ENCODE assay signal across 8 mouse cellular contexts in genomic region chr3:69127346-69127678, GRCm38 (mm10). TPM values are rescaled to one million over a fixed set of nuclear protein-coding genes. Genes with fewer than 3 reads are reported as not detected.
DNase-seq lines count a peak whose midpoint lies in the region; ATAC-seq and TF ChIP-seq lines count a peak whose summit lies in the region.

No protein-coding gene starts in this region.

- H3K9ac ChIP-seq in lung, postnatal 0 days (replicated peaks; ENCODE audit: low read depth) = peak overlapping the region; percentile 95; the same call in 1 of the 2 replicates
- peak overlapping the region; percentile 96 for H3K9ac ChIP-seq in limb, embryonic 12.5 days (replicated peaks)

- no peaks in the 10 kb centered on the region for H3K27me3 ChIP-seq in lung, postnatal 0 days (replicated peaks; ENCODE audit: insufficient read depth, low read length)
- H3K27me3 ChIP-seq in limb, embryonic 12.5 days = no peaks in the 10 kb centered on the region

- peak overlapping the region; percentile 94 for H3K4me3 ChIP-seq in lung, postnatal 0 days (ENCODE audit: low read depth, low read length)
- H3K4me3 ChIP-seq in limb, embryonic 12.5 days (replicated peaks) = peak overlapping the region; percentile 96
- peak overlapping the region; percentile 100 for H3K4me3 ChIP-seq in olfactory bulb, adult 2 months (ENCODE audit: insufficient read depth, low read depth, low read length)

- TF ChIP-seq POLR2A in olfactory bulb, adult 2 months (IDR thresholded peaks at IDR 0.05; ENCODE audit: insufficient read depth, low read depth, low read length) = no peak

- peak overlapping the region; percentile 99 for H3K27ac ChIP-seq in lung, postnatal 0 days (ENCODE audit: low read length)
- peak overlapping the region; percentile 97 for H3K27ac ChIP-seq in limb, embryonic 12.5 days
- H3K27ac ChIP-seq in olfactory bulb, adult 2 months (ENCODE audit: insufficient read depth, low read depth, low read length) = no peak overlapping the region

- 1% methylated on average over 8 of the region's 10 CpGs for WGBS in lung, postnatal 0 days
- under 1% methylated on average over 10 of the region's 10 CpGs for WGBS in limb, embryonic 12.5 days
- WGBS in olfactory bulb, adult 2 months = 1% methylated on average over 10 of the region's 10 CpGs

- DNase-seq in lung, postnatal 0 days (ENCODE audit: low spot score) = no peak
- no peak for DNase-seq in lung, adult 18-20 months
- DNase-seq in B cell, adult 2 months = no peak
- DNase-seq in left cerebral cortex, postnatal 4 days = no peak
- no peak for DNase-seq in right cerebral cortex, adult 2 months (ENCODE audit: low spot score in 2 of 2)

- peak overlapping the region; percentile 73 for H3K4me2 ChIP-seq in lung, postnatal 0 days (replicated peaks; ENCODE audit: low read depth, low read length)
- H3K4me2 ChIP-seq in limb, embryonic 12.5 days = peak overlapping the region; percentile 76

- H3K36me3 ChIP-seq in lung, postnatal 0 days (ENCODE audit: insufficient read depth, low read length) = no peaks in the 10 kb centered on the region
- H3K36me3 ChIP-seq in limb, embryonic 12.5 days = no peaks in the 10 kb centered on the region

- 0 out of 2 replicates have a peak, but pooled peaks have one; percentile 1 for TF ChIP-seq EP300 in lung, postnatal 0 days (IDR thresholded peaks at IDR 0.05)

- TF ChIP-seq CTCF in lung, postnatal 0 days (IDR thresholded peaks at IDR 0.05) = no peak
- TF ChIP-seq CTCF in olfactory bulb, adult 2 months (IDR thresholded peaks at IDR 0.05; ENCODE audit: insufficient read depth, low read depth, low read length) = no peak

- H3K4me1 ChIP-seq in lung, postnatal 0 days (ENCODE audit: insufficient read depth, low read depth, low read length) = no peaks in the 10 kb centered on the region
- H3K4me1 ChIP-seq in limb, embryonic 12.5 days (replicated peaks) = peaks cover 11% of the 10 kb centered on the region; the same call in 1 of the 2 replicates
- no peaks in the 10 kb centered on the region for H3K4me1 ChIP-seq in olfactory bulb, adult 2 months (ENCODE audit: control insufficient read depth, insufficient read depth, low read length)

- ATAC-seq in lung, postnatal 0 days = peak; percentile 32
- peak; percentile 46 for ATAC-seq in erythroid progenitor cell, adult 5-6 weeks (replicated peaks; ENCODE audit: low FRiP score, poor library complexity, severe bottlenecking)
- ATAC-seq in limb, embryonic 12.5 days (ENCODE audit: insufficient number of reproducible peaks, insufficient read depth, low FRiP score, low TSS enrichment, low read depth) = peak; percentile 71

- H3K9me3 ChIP-seq in lung, postnatal 0 days (ENCODE audit: low read length) = no peaks in the 10 kb centered on the region
- H3K9me3 ChIP-seq in limb, embryonic 12.5 days = no peaks in the 10 kb centered on the region

- intact Hi-C loops in left cerebral cortex, postnatal 4 days (cut with DNase I) = no loop called here

RNA-seq across cellular contexts. Expression of gene Kpna4, which starts 0.4 kb away (rescaled TPM):
- 24.3 and 34.4 TPM in 2 replicates for polyA plus RNA-seq in lung, postnatal 0 days (2015; fragmentation: Nextera tagmentation; extraction: Ambion mirVana)
- 42.5 and 48.2 TPM in 2 replicates for total RNA-seq in erythroid progenitor cell, adult 5-6 weeks (2015; ENCODE audit: low replicate concordance)
- total RNA-seq in erythroid progenitor cell, adult 5-6 weeks (2017; ENCODE audit: low replicate concordance) = 35.3 and 46.0 TPM in 2 replicates
- 42.1 and 42.5 TPM in 2 replicates for polyA plus RNA-seq in limb, embryonic 12.5 days (2016; fragmentation: Nextera tagmentation; extraction: Ambion mirVana)
- polyA plus RNA-seq in olfactory bulb, adult 2 months (2012; ENCODE audit: insufficient read depth, insufficient read length, low replicate concordance, missing spikeins) = 81.6 and 88.5 TPM in 2 replicates
- 100 to 1,000 TPM in 1 of 2 experiments, 10 to 100 TPM in 1; 85.8 to 101 TPM for total RNA-seq in left cerebral cortex, postnatal 4 days (2021)
